Mouse (Mus musculus) heart, adult 2 months (tissue): ENCODE data around the gene Zfp568. TPM values are rescaled to one million over a fixed set of nuclear protein-coding genes. Genes with fewer than 3 reads are reported as not detected.

Source experiments
- DNase-seq, 2 experiments: peaks; one replicate each; pipeline ENCODE4 v3.0.0; 2021
- H3K27ac ChIP-seq: fragments of 200-600 bp; 2 replicates; pipeline ENCODE4 v1.8.1; 2022
- H3K27me3 ChIP-seq: fragments of 200-500 bp; 2 replicates; pipeline ENCODE4 v1.6.1; 2012; ENCODE audit warnings: mild to moderate bottlenecking, low read length, inconsistent platforms, mixed read lengths; ENCODE audit not compliant: control insufficient read depth, insufficient read depth
- H3K36me3 ChIP-seq: fragments of 200-500 bp; 2 replicates; pipeline ENCODE4 v1.6.1; 2012; ENCODE audit warnings: low read length, inconsistent platforms; ENCODE audit not compliant: control insufficient read depth, insufficient read depth
- H3K4me1 ChIP-seq: fragments of 200-500 bp; 2 replicates; pipeline ENCODE4 v1.6.1; 2011; ENCODE audit warnings: low read length; ENCODE audit not compliant: control insufficient read depth, insufficient read depth
- H3K4me3 ChIP-seq: fragments of 200-600 bp; 2 replicates; pipeline ENCODE4 v1.8.1; 2022
- H3K79me2 ChIP-seq: fragments of 200-500 bp; replicated peaks from 2 replicates; pipeline ENCODE4 v1.6.1; 2012; ENCODE audit warnings: mild to moderate bottlenecking, inconsistent platforms, low read length, moderate library complexity, mixed read lengths; ENCODE audit not compliant: control insufficient read depth, insufficient read depth
- H3K9ac ChIP-seq: fragments of 200-500 bp; 2 replicates; pipeline ENCODE4 v1.6.1; 2012; ENCODE audit warnings: low read depth, mild to moderate bottlenecking, control low read depth, inconsistent platforms, low read length, mixed read lengths
- CTCF ChIP-seq: fragments of 200-600 bp; IDR thresholded peaks from 2 replicates; pipeline ENCODE4 v1.8.1; 2022; ENCODE audit warnings: antibody characterized with exemption, mild to moderate bottlenecking, moderate library complexity
- EP300 ChIP-seq: fragments of 200-500 bp; IDR thresholded peaks from 2 replicates; pipeline ENCODE4 v1.6.1; 2011; ENCODE audit warnings: low read depth, low read length, control low read depth; ENCODE audit not compliant: insufficient read depth
- POLR2A ChIP-seq: fragments of 200-500 bp; IDR thresholded peaks from 2 replicates; pipeline ENCODE4 v1.6.1; 2011; ENCODE audit warnings: mild to moderate bottlenecking, low read depth, low read length, control low read depth; ENCODE audit not compliant: insufficient read depth
- WGBS: fragments of 180-500 bp; shearing (Covaris S2); methylation state at CpG from one replicate; pipeline ENCODE4 v1.1.7; 2018; 5-methylcytosine and 5-hydroxymethylcytosine counted together
- intact Hi-C: fragments of 180-260 bp; cut with DNase I; formaldehyde crosslinking; loops from one replicate; pipeline ENCODE4 v1.15.1; 2025
- polyA plus RNA-seq: library from polyadenylated mRNA; depleted of rRNA; stranded (reverse); fragments of >200 nt; gene quantifications from 2 replicates; pipeline ENCODE4 v1.2.3, GENCODE M21; 2012
- total RNA-seq, 2 experiments: library from RNA; stranded (reverse); gene quantifications; 2 replicates each; pipeline ENCODE4 v1.2.3; 2021

The Zfp568 gene
- total and polyA plus RNA-seq, 3 experiments = 5.6 to 28.1 (median 19.6) TPM

GRCm38 (mm10) chr7:30009321-30010085 lies 25.7 kb downstream of the Zfp568 start:
- Histone ChIP-seq H3K27me3 (no peaks in the 10 kb centered on the region), H3K4me3 (no peak overlapping the region), H3K36me3 (peaks cover 5% of the 10 kb centered on the region), H3K79me2 (no peaks in the 10 kb centered on the region), H3K27ac (peak overlapping the region; percentile 74), H3K9ac (no peak overlapping the region), H3K4me1 (peaks cover 5% of the 10 kb centered on the region)
- WGBS = 63% methylated on average over 21 of the region's 21 CpGs
- intact Hi-C loops = loop anchor here (5.0 kb wide), 1 partner anchor 198 kb away; no protein-coding TSS in a partner anchor
- TF ChIP-seq EP300 (peak; percentile 75), POLR2A (no peak)
- peak; percentile 44 to 72 for DNase-seq

GRCm38 (mm10) chr7:30010551-30011195 lies 26.9 kb downstream of the Zfp568 start:
- Histone ChIP-seq H3K9ac (no peak overlapping the region), H3K27me3 (no peaks in the 10 kb centered on the region), H3K36me3 (peaks cover under 1% of the 10 kb centered on the region; the same call in 1 of the 2 replicates), H3K4me1 (peaks cover 5% of the 10 kb centered on the region), H3K79me2 (no peaks in the 10 kb centered on the region), H3K27ac (peak overlapping the region; percentile 74), H3K4me3 (no peak overlapping the region)
- WGBS = 73% methylated on average over 10 of the region's 10 CpGs
- intact Hi-C loops = loop anchor here (5.0 kb wide), 1 partner anchor 197 kb away; no protein-coding TSS in a partner anchor
- no peak for TF ChIP-seq CTCF
- no peak for TF ChIP-seq EP300
- TF ChIP-seq POLR2A = no peak
- DNase-seq = no peak

GRCm38 (mm10) chr7:30012956-30013363 lies 29.2 kb downstream of the Zfp568 start:
- peaks cover 5% of the 10 kb centered on the region for H3K4me1 ChIP-seq
- TF ChIP-seq EP300 (no peak), CTCF (peak; percentile 78), POLR2A (no peak)
- H3K27me3 ChIP-seq = no peaks in the 10 kb centered on the region
- H3K27ac ChIP-seq = no peak overlapping the region
- no peak overlapping the region for H3K4me3 ChIP-seq
- H3K9ac ChIP-seq = no peak overlapping the region
- peak in 1 of 2 experiments; percentile 24 for DNase-seq
- 73% methylated on average over 4 of the region's 4 CpGs for WGBS
- H3K36me3 ChIP-seq = no peaks in the 10 kb centered on the region
- intact Hi-C loops = loop anchor here (5.0 kb wide), 1 partner anchor 194 kb away; no protein-coding TSS in a partner anchor
- no peaks in the 10 kb centered on the region for H3K79me2 ChIP-seq

- H3K9ac ChIP-seq = no peak overlapping the region
- intact Hi-C loops = no loop called here
- no peaks in the 10 kb centered on the region for H3K36me3 ChIP-seq
- no peak overlapping the region for H3K4me3 ChIP-seq
- no peak for TF ChIP-seq EP300
- no peak for TF ChIP-seq POLR2A
- TF ChIP-seq CTCF = no peak
- no peak for DNase-seq
- H3K27me3 ChIP-seq = no peaks in the 10 kb centered on the region
- H3K79me2 ChIP-seq = no peaks in the 10 kb centered on the region
- 93% methylated on average over 6 of the region's 6 CpGs for WGBS
- no peak overlapping the region for H3K27ac ChIP-seq
- H3K4me1 ChIP-seq = no peaks in the 10 kb centered on the region
Observed at GRCm38 (mm10) chr7:30017226-30017625, 33.5 kb downstream of the Zfp568 start.

GRCm38 (mm10) chr7:30019543-30019942 lies 35.8 kb downstream of the Zfp568 start:
- DNase-seq = no peak
- no peaks in the 10 kb centered on the region for H3K36me3 ChIP-seq

GRCm38 (mm10) chr7:30023324-30023723 lies 39.6 kb downstream of the Zfp568 start:
- H3K36me3 ChIP-seq = no peaks in the 10 kb centered on the region
- no peak for TF ChIP-seq CTCF
- no peak for TF ChIP-seq POLR2A
- TF ChIP-seq EP300 = no peak
- H3K4me3 ChIP-seq = no peak overlapping the region
- no peaks in the 10 kb centered on the region for H3K27me3 ChIP-seq
- H3K27ac ChIP-seq = no peak overlapping the region
- intact Hi-C loops = no loop called here
- H3K4me1 ChIP-seq = no peaks in the 10 kb centered on the region
- no peaks in the 10 kb centered on the region for H3K79me2 ChIP-seq
- no peak overlapping the region for H3K9ac ChIP-seq
- no peak for DNase-seq
- 94% methylated on average over 9 of the region's 9 CpGs for WGBS

More at GRCm38 (mm10) chr7:30019543-30019942, 35.8 kb downstream of the Zfp568 start:
- no peak for TF ChIP-seq EP300
- TF ChIP-seq POLR2A = no peak
- TF ChIP-seq CTCF = no peak
- H3K4me1 ChIP-seq = no peaks in the 10 kb centered on the region
- no peak overlapping the region for H3K4me3 ChIP-seq
- H3K27ac ChIP-seq = no peak overlapping the region
- intact Hi-C loops = no loop called here
- no peaks in the 10 kb centered on the region for H3K79me2 ChIP-seq
- WGBS = 90% methylated on average over 2 of the region's 2 CpGs
- no peak overlapping the region for H3K9ac ChIP-seq
- no peaks in the 10 kb centered on the region for H3K27me3 ChIP-seq
